ENCODE assay signal across 19 mouse cellular contexts in the genomic region with DNA sequence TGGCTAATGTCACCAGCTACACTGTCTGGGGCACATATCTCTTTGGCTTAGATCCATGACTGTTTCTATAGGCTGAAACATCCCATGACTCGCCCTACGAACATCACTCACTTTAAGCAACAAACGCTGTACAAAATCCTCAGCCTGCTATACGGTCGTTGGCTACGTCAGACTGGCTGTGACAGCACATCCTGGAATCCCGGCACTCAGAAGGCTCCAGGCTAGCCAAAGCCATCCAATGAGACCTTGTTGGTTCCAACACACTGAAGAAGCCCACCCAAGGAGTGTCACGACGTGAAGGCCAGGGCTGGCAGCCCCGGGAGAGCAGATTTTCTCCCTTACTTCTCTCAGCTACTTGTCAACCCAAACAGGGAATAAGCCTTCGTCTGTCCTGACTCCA.
DNase-seq lines count a peak whose midpoint lies in the region; ATAC-seq lines count a peak whose summit lies in the region.
"Had no signal": no experiment of that assay in that cellular context is flagged by ENCODE, and none has a peak within 500 bp of the region (broad histone marks: within the 10 kb centered on the region; RNA-seq: fewer than 3 reads in every experiment).

No protein-coding gene starts in this region.

- no peak overlapping the region for H3K9ac ChIP-seq in heart, embryonic 16.5 days (ENCODE audit: low read length)
- no peak overlapping the region for H3K9ac ChIP-seq in lung, embryonic 15.5 days
- H3K9ac ChIP-seq in neural tube, embryonic 13.5 days, result 0 out of 2 replicates have a peak overlapping the region, but pooled peaks have one; percentile 31
- H3K9ac ChIP-seq in stomach, embryonic 15.5 days, result no peak overlapping the region

- H3K4me1 ChIP-seq in heart, embryonic 16.5 days (ENCODE audit: control insufficient read depth, insufficient read depth, low read length), result peaks cover 28% of the 10 kb centered on the region
- H3K4me1 ChIP-seq in lung, embryonic 15.5 days, result peaks cover 34% of the 10 kb centered on the region
- H3K4me1 ChIP-seq in neural tube, embryonic 13.5 days (replicated peaks), result peaks cover 66% of the 10 kb centered on the region
- H3K4me1 ChIP-seq in stomach, embryonic 15.5 days, result no peaks in the 10 kb centered on the region

- H3K4me3 ChIP-seq in heart, embryonic 16.5 days (ENCODE audit: low read length), result no peak overlapping the region
- no peak overlapping the region for H3K4me3 ChIP-seq in lung, embryonic 15.5 days
- no peak overlapping the region for H3K4me3 ChIP-seq in neural tube, embryonic 13.5 days
- H3K4me3 ChIP-seq in stomach, embryonic 15.5 days (replicated peaks), result no peak overlapping the region
- H3K4me3 ChIP-seq: embryonic facial prominence, embryonic 10.5 days; erythroblast, embryonic 14.5 days; gastrocnemius, adult 2 months had no signal

- DNase-seq in heart, adult 8-10 months (ENCODE audit: low spot score), result no peak
- DNase-seq in lung, postnatal 14 days, result no peak
- DNase-seq in neural tube, embryonic 10.5 days (ENCODE audit: extremely low spot score, low spot score), result no peak
- DNase-seq in retina, postnatal 1 day, result no peak
- DNase-seq: adrenal gland, postnatal 10 days; B cell, adult 2 months; cerebellum, adult 11-12 months; cerebellum, postnatal 36 days; gastrocnemius, adult 2 months; thymus, postnatal 14 days had no signal

- peaks cover 1% of the 10 kb centered on the region; the same call in 1 of the 2 replicates for H3K9me3 ChIP-seq in heart, embryonic 16.5 days (replicated peaks; ENCODE audit: control insufficient read depth, low read length)
- no peaks in the 10 kb centered on the region for H3K9me3 ChIP-seq in lung, embryonic 15.5 days
- no peaks in the 10 kb centered on the region for H3K9me3 ChIP-seq in neural tube, embryonic 13.5 days
- no peaks in the 10 kb centered on the region for H3K9me3 ChIP-seq in stomach, embryonic 15.5 days

- WGBS in heart, embryonic 16.5 days, result 67% methylated on average over 11 of the region's 11 CpGs
- 52% methylated on average over 11 of the region's 11 CpGs for WGBS in lung, embryonic 15.5 days
- WGBS in neural tube, embryonic 13.5 days, result 82% methylated on average over 11 of the region's 11 CpGs
- WGBS in stomach, embryonic 15.5 days, result 65% methylated on average over 11 of the region's 11 CpGs

- H3K27me3 ChIP-seq in heart, embryonic 16.5 days (ENCODE audit: control insufficient read depth, insufficient read depth, low read length), result no peaks in the 10 kb centered on the region
- H3K27me3 ChIP-seq in lung, embryonic 15.5 days, result no peaks in the 10 kb centered on the region
- no peaks in the 10 kb centered on the region for H3K27me3 ChIP-seq in neural tube, embryonic 13.5 days
- no peaks in the 10 kb centered on the region for H3K27me3 ChIP-seq in stomach, embryonic 15.5 days (replicated peaks)

- 0 out of 2 replicates have a peak overlapping the region, but pooled peaks have one; percentile 29 for H3K27ac ChIP-seq in heart, embryonic 16.5 days (ENCODE audit: low read length)
- H3K27ac ChIP-seq in lung, embryonic 15.5 days, result peak overlapping the region; percentile 83
- peak overlapping the region; percentile 82 for H3K27ac ChIP-seq in neural tube, embryonic 13.5 days (replicated peaks)
- peak overlapping the region; percentile 37; the same call in 1 of the 2 replicates for H3K27ac ChIP-seq in stomach, embryonic 15.5 days
- H3K27ac ChIP-seq: embryonic facial prominence, embryonic 10.5 days; gastrocnemius, adult 2 months; macrophage had no signal

- peaks cover 19% of the 10 kb centered on the region for H3K36me3 ChIP-seq in heart, embryonic 16.5 days (ENCODE audit: control insufficient read depth, insufficient read depth)
- peaks cover 59% of the 10 kb centered on the region for H3K36me3 ChIP-seq in lung, embryonic 15.5 days
- H3K36me3 ChIP-seq in neural tube, embryonic 13.5 days, result peaks cover 72% of the 10 kb centered on the region
- peaks cover 45% of the 10 kb centered on the region for H3K36me3 ChIP-seq in stomach, embryonic 15.5 days

- no peak for ATAC-seq in heart, embryonic 16.5 days (replicated peaks; ENCODE audit: extremely low read depth, insufficient read depth, low FRiP score)
- ATAC-seq in lung, embryonic 15.5 days (ENCODE audit: borderline replicate concordance, extremely low read depth, low FRiP score, low TSS enrichment), result peak; percentile 54; the same call in 1 of the 2 replicates
- ATAC-seq in neural tube, embryonic 13.5 days (ENCODE audit: low read depth), result no peak
- ATAC-seq in stomach, embryonic 15.5 days (ENCODE audit: insufficient read depth, low FRiP score, low read depth), result no peak
- ATAC-seq: inflammation-experienced regulatory T-cells, adult 6 months had no signal

- H3K4me2 ChIP-seq in heart, embryonic 16.5 days (ENCODE audit: low read depth, low read length), result no peak overlapping the region
- no peak overlapping the region for H3K4me2 ChIP-seq in lung, embryonic 15.5 days
- no peak overlapping the region for H3K4me2 ChIP-seq in neural tube, embryonic 13.5 days
- H3K4me2 ChIP-seq in stomach, embryonic 15.5 days, result no peak overlapping the region
- H3K4me2 ChIP-seq: liver, embryonic 11.5 days had no signal

Comparison
In these comparisons a context has a peak if more than half of its experiments do, and no peak if none do; other contexts are left out.
1. H3K27ac ChIP-seq: peak in every context shown above with its lines; median percentile 83 in lung, embryonic 15.5 days; 82 in neural tube, embryonic 13.5 days; 37 in stomach, embryonic 15.5 days; 29 in heart, embryonic 16.5 days.